Mouse (Mus musculus): ENCODE results near the gene St6galnac4. TPM values are rescaled to one million over a fixed set of nuclear protein-coding genes. Genes with fewer than 3 reads are reported as not detected.

The St6galnac4 gene
- total RNA-seq, 2 experiments from 2014 or later, result 33.1 to 38.7 TPM

GRCm38 (mm10) chr2:32570698-32571494, 16.0 kb upstream of the St6galnac4 start, which contains the start of gene Dpm2:
Dpm2 (plus strand) TSS chr2:32570858.
- ATAC-seq (replicated peaks; ENCODE audit: poor library complexity), result peak; percentile 76

GRCm38 (mm10) chr2:32572196-32572595, 14.7 kb upstream of the St6galnac4 start:
- ATAC-seq (replicated peaks; ENCODE audit: poor library complexity), result no peak

- ATAC-seq (replicated peaks; ENCODE audit: poor library complexity), result no peak
Measured at GRCm38 (mm10) chr2:32574497-32574896, 12.4 kb upstream of the St6galnac4 start, which contains the start of gene Pip5kl1. Pip5kl1 (plus strand) TSS chr2:32574797.

GRCm38 (mm10) chr2:32574901-32575585, 11.9 kb upstream of the St6galnac4 start:
- peak; percentile 59 for ATAC-seq (replicated peaks; ENCODE audit: poor library complexity)

- peak; percentile 49 for ATAC-seq (replicated peaks; ENCODE audit: poor library complexity)
Measured at GRCm38 (mm10) chr2:32575586-32576160, 11.2 kb upstream of the St6galnac4 start, which contains the start of gene 9430097D07Rik. 9430097D07Rik (minus strand) TSS chr2:32575684.

GRCm38 (mm10) chr2:32576532-32576931, 10.4 kb upstream of the St6galnac4 start:
- ATAC-seq (replicated peaks; ENCODE audit: poor library complexity), result no peak

GRCm38 (mm10) chr2:32578146-32579046, 8.5 kb upstream of the St6galnac4 start:
- no peak for ATAC-seq (replicated peaks; ENCODE audit: poor library complexity)

- peak; percentile 35 for ATAC-seq (replicated peaks; ENCODE audit: poor library complexity)
Measured at GRCm38 (mm10) chr2:32581450-32582095, 5.3 kb upstream of the St6galnac4 start.

GRCm38 (mm10) chr2:32582830-32583799, 3.8 kb upstream of the St6galnac4 start:
- ATAC-seq (replicated peaks; ENCODE audit: poor library complexity), result peak; percentile 72

- ATAC-seq (replicated peaks; ENCODE audit: poor library complexity), result no peak
Measured at GRCm38 (mm10) chr2:32585149-32585714, 1.7 kb upstream of the St6galnac4 start.

GRCm38 (mm10) chr2:32587731-32588321, 931 bp downstream of the St6galnac4 start:
- peak; percentile 49 for ATAC-seq (replicated peaks; ENCODE audit: poor library complexity)

GRCm38 (mm10) chr2:32589213-32589795, 2.4 kb downstream of the St6galnac4 start:
- ATAC-seq (replicated peaks; ENCODE audit: poor library complexity), result no peak

- ATAC-seq (replicated peaks; ENCODE audit: poor library complexity), result no peak
Measured at GRCm38 (mm10) chr2:32590224-32590623, 3.3 kb downstream of the St6galnac4 start.

- ATAC-seq (replicated peaks; ENCODE audit: poor library complexity), result no peak
Measured at GRCm38 (mm10) chr2:32591249-32591648, 4.4 kb downstream of the St6galnac4 start.

- ATAC-seq (replicated peaks; ENCODE audit: poor library complexity), result no peak
Measured at GRCm38 (mm10) chr2:32596725-32597124, 9.8 kb downstream of the St6galnac4 start.

- no peak for ATAC-seq (replicated peaks; ENCODE audit: poor library complexity)
Measured at GRCm38 (mm10) chr2:32597248-32597647, 10.4 kb downstream of the St6galnac4 start.

- no peak for ATAC-seq (replicated peaks; ENCODE audit: poor library complexity)
Measured at GRCm38 (mm10) chr2:32597699-32598098, 10.8 kb downstream of the St6galnac4 start.

GRCm38 (mm10) chr2:32598506-32598905, 11.6 kb downstream of the St6galnac4 start:
- no peak for ATAC-seq (replicated peaks; ENCODE audit: poor library complexity)

All from megakaryocyte progenitor cell, adult 5-6 weeks (primary cell).